Mouse (Mus musculus): Measurements from ENCODE around the gene Kcnh4.

The Kcnh4 gene

GRCm38 (mm10) chr11:100711783-100712615 lies 47.7 kb downstream of the Kcnh4 start, which contains the start of gene Kat2a:
Kat2a (minus strand) TSS chr11:100712465.
- in situ Hi-C loops (cut with MboI, MseI) = no loop called here

- in situ Hi-C loops (cut with MboI, MseI) = no loop called here
Observed at GRCm38 (mm10) chr11:100710977-100711376, 48.8 kb downstream of the Kcnh4 start.

GRCm38 (mm10) chr11:100710528-100710927 lies 49.2 kb downstream of the Kcnh4 start:
- in situ Hi-C loops (cut with MboI, MseI) = no loop called here

- in situ Hi-C loops (cut with MboI, MseI) = loop anchor here (5.0 kb wide), 2 partner anchors 63 to 142 kb away; partner anchors contain the start of gene Ghdc
Observed at GRCm38 (mm10) chr11:100709201-100709810, 50.4 kb downstream of the Kcnh4 start.

GRCm38 (mm10) chr11:100705095-100705747 lies 54.5 kb downstream of the Kcnh4 start:
- in situ Hi-C loops (cut with MboI, MseI) = loop anchor here (5.0 kb wide), 2 partner anchors 67 to 138 kb away; partner anchors contain the start of gene Ghdc

GRCm38 (mm10) chr11:100703851-100704531 lies 55.8 kb downstream of the Kcnh4 start, which contains the start of gene Dhx58:
Dhx58 (minus strand) TSS chr11:100704271.
- in situ Hi-C loops (cut with MboI, MseI) = no loop called here

GRCm38 (mm10) chr11:100703366-100703765 lies 56.4 kb downstream of the Kcnh4 start:
- in situ Hi-C loops (cut with MboI, MseI) = no loop called here

- in situ Hi-C loops (cut with MboI, MseI) = no loop called here
Observed at GRCm38 (mm10) chr11:100702906-100703305, 56.8 kb downstream of the Kcnh4 start.

GRCm38 (mm10) chr11:100702081-100702851 lies 57.5 kb downstream of the Kcnh4 start:
- in situ Hi-C loops (cut with MboI, MseI) = no loop called here

- in situ Hi-C loops (cut with MboI, MseI) = no loop called here
Observed at GRCm38 (mm10) chr11:100701301-100701700, 58.4 kb downstream of the Kcnh4 start.

GRCm38 (mm10) chr11:100700710-100701109 lies 59.0 kb downstream of the Kcnh4 start:
- in situ Hi-C loops (cut with MboI, MseI) = no loop called here

- in situ Hi-C loops (cut with MboI, MseI) = no loop called here
Observed at GRCm38 (mm10) chr11:100697921-100698320, 61.8 kb downstream of the Kcnh4 start.

GRCm38 (mm10) chr11:100694926-100695325 lies 64.8 kb downstream of the Kcnh4 start:
- in situ Hi-C loops (cut with MboI, MseI) = no loop called here

- in situ Hi-C loops (cut with MboI, MseI) = no loop called here
Observed at GRCm38 (mm10) chr11:100693154-100693553, 66.6 kb downstream of the Kcnh4 start.

- in situ Hi-C loops (cut with MboI, MseI) = no loop called here
Observed at GRCm38 (mm10) chr11:100692164-100692616, 67.6 kb downstream of the Kcnh4 start, which contains the start of gene Zfp385c. Zfp385c (minus strand) TSS chr11:100692455.

GRCm38 (mm10) chr11:100690389-100690788 lies 69.4 kb downstream of the Kcnh4 start:
- in situ Hi-C loops (cut with MboI, MseI) = no loop called here

Data from regulatory T cell (primary cell).